In genomic region chr10:80245600-80245999, GRCm38 (mm10) we compare ENCODE assay signal across 7 mouse cellular contexts. TPM values are rescaled to one million over a fixed set of nuclear protein-coding genes. Genes with fewer than 3 reads are reported as not detected.
DNase-seq lines count a peak whose midpoint lies in the region; ATAC-seq lines count a peak whose summit lies in the region.

No protein-coding gene starts in this region.

- ATAC-seq in hindbrain, embryonic 14.5 days (ENCODE audit: low FRiP score): no peak
- ATAC-seq in megakaryocyte progenitor cell, adult 5-6 weeks (replicated peaks; ENCODE audit: poor library complexity): peak; percentile 42

- peak; percentile 65 for DNase-seq in WW6 (ENCODE audit: low read depth, low spot score)
- DNase-seq in cerebellum, adult 9-10 months: peak; percentile 94
- peak; percentile 73 to 95 for DNase-seq in frontal cortex, adult 2 months (ENCODE audit: extremely low spot score in 1 of 2, low spot score in 1 of 2)
- peak; percentile 94 for DNase-seq in hindbrain, embryonic 14.5 days (ENCODE audit: low spot score)
- DNase-seq in left cerebral cortex, postnatal 10 days (ENCODE audit: extremely low spot score in 1 of 2, low spot score in 2 of 2): peak; percentile 79 to 82
- peak; percentile 83 for DNase-seq in right cerebral cortex, postnatal 14 days

- H3K27me3 ChIP-seq in hindbrain, embryonic 14.5 days (ENCODE audit: control insufficient read depth, insufficient read depth, low read length): no peaks in the 10 kb centered on the region

- H3K9ac ChIP-seq in hindbrain, embryonic 14.5 days: no peak overlapping the region

- H3K4me2 ChIP-seq in hindbrain, embryonic 14.5 days (replicated peaks): no peak overlapping the region

- no peak overlapping the region for H3K27ac ChIP-seq in hindbrain, embryonic 14.5 days

- H3K36me3 ChIP-seq in hindbrain, embryonic 14.5 days (replicated peaks; ENCODE audit: control insufficient read depth, insufficient read depth): peaks cover 38% of the 10 kb centered on the region

- H3K9me3 ChIP-seq in hindbrain, embryonic 14.5 days (ENCODE audit: control insufficient read depth, low read length): no peaks in the 10 kb centered on the region

- WGBS in hindbrain, embryonic 14.5 days: 4% methylated on average over 4 of the region's 4 CpGs

- intact Hi-C loops in left cerebral cortex, postnatal 10 days (cut with DNase I): loop anchor here (1.0 to 10.0 kb wide), 2 partner anchors 66 to 261 kb away; partner anchors contain the start of genes Cnn2, Efna2 and Tmem259

- H3K4me3 ChIP-seq in hindbrain, embryonic 14.5 days (replicated peaks; ENCODE audit: low read length): no peak overlapping the region

- H3K4me1 ChIP-seq in hindbrain, embryonic 14.5 days (replicated peaks; ENCODE audit: control insufficient read depth, insufficient read depth, low read length): peaks cover 9% of the 10 kb centered on the region

RNA-seq across cellular contexts. Expression of gene Ndufs7, which starts 3.3 kb away (rescaled TPM):
- polyA plus RNA-seq in frontal cortex, adult 2 months (2012; rRNA removed): 380 and 448 TPM in 2 replicates
- polyA plus RNA-seq in hindbrain, embryonic 14.5 days (2014; fragmentation: Nextera tagmentation; extraction: Ambion mirVana): 303 and 341 TPM in 2 replicates
- total RNA-seq in left cerebral cortex, postnatal 10 days (2021): 100 to 1,000 TPM; 142 to 161 TPM
- total RNA-seq in megakaryocyte progenitor cell, adult 5-6 weeks (2015): 138 and 162 TPM in 2 replicates
- total RNA-seq in megakaryocyte progenitor cell, adult 5-6 weeks (2017): 106 and 135 TPM in 2 replicates

RNA-seq across cellular contexts. Expression of gene Gamt, which starts 15.2 kb away (rescaled TPM):
- 29.1 and 31.9 TPM in 2 replicates for polyA plus RNA-seq in frontal cortex, adult 2 months (2012; rRNA removed)
- polyA plus RNA-seq in hindbrain, embryonic 14.5 days (2014; fragmentation: Nextera tagmentation; extraction: Ambion mirVana): 17.3 and 24.3 TPM in 2 replicates
- total RNA-seq in left cerebral cortex, postnatal 10 days (2021): 10 to 100 TPM; 25.9 to 26.0 TPM
- total RNA-seq in megakaryocyte progenitor cell, adult 5-6 weeks (2015): 3.2 and 3.7 TPM in 2 replicates
- 2.5 and 7.4 TPM in 2 replicates for total RNA-seq in megakaryocyte progenitor cell, adult 5-6 weeks (2017)

RNA-seq across cellular contexts. Expression of gene Dazap1, which starts 15.7 kb away (rescaled TPM):
- polyA plus RNA-seq in frontal cortex, adult 2 months (2012; rRNA removed): 76.6 and 86.3 TPM in 2 replicates
- 35.2 and 36.3 TPM in 2 replicates for polyA plus RNA-seq in hindbrain, embryonic 14.5 days (2014; fragmentation: Nextera tagmentation; extraction: Ambion mirVana)
- 10 to 100 TPM; 95.2 to 98.6 TPM for total RNA-seq in left cerebral cortex, postnatal 10 days (2021)
- total RNA-seq in megakaryocyte progenitor cell, adult 5-6 weeks (2015): 55.4 and 61.6 TPM in 2 replicates
- 231 and 302 TPM in 2 replicates for total RNA-seq in megakaryocyte progenitor cell, adult 5-6 weeks (2017)

RNA-seq across cellular contexts. Expression of gene Mum1, which starts 19.4 kb away (rescaled TPM):
- 32.4 and 37.9 TPM in 2 replicates for polyA plus RNA-seq in frontal cortex, adult 2 months (2012; rRNA removed)
- 29.0 and 32.9 TPM in 2 replicates for polyA plus RNA-seq in hindbrain, embryonic 14.5 days (2014; fragmentation: Nextera tagmentation; extraction: Ambion mirVana)
- total RNA-seq in left cerebral cortex, postnatal 10 days (2021): 10 to 100 TPM; 43.5 to 45.3 TPM
- 27.6 and 30.9 TPM in 2 replicates for total RNA-seq in megakaryocyte progenitor cell, adult 5-6 weeks (2015)
- 28.9 and 30.0 TPM in 2 replicates for total RNA-seq in megakaryocyte progenitor cell, adult 5-6 weeks (2017)

RNA-seq across cellular contexts. Expression of gene Rps15, which starts 46.7 kb away (rescaled TPM):
- polyA plus RNA-seq in frontal cortex, adult 2 months (2012; rRNA removed): 2,217 and 2,507 TPM in 2 replicates
- 570 and 649 TPM in 2 replicates for polyA plus RNA-seq in hindbrain, embryonic 14.5 days (2014; fragmentation: Nextera tagmentation; extraction: Ambion mirVana)
- total RNA-seq in left cerebral cortex, postnatal 10 days (2021): 100 to 1,000 TPM; 784 to 803 TPM
- 2,196 and 2,314 TPM in 2 replicates for total RNA-seq in megakaryocyte progenitor cell, adult 5-6 weeks (2015)
- total RNA-seq in megakaryocyte progenitor cell, adult 5-6 weeks (2017): 2,623 and 2,987 TPM in 2 replicates
